Mouse (Mus musculus) adrenal gland, adult 8-10 months (tissue): Measurements from ENCODE around the gene Itga1. TPM values are rescaled to one million over a fixed set of nuclear protein-coding genes. Genes with fewer than 3 reads are reported as not detected.

Source experiments
- DNase-seq: peaks from one replicate; pipeline ENCODE4 v3.0.0; 2022
- total RNA-seq, 4 experiments: library from RNA; stranded (reverse); gene quantifications; 2 replicates each; pipeline ENCODE4 v1.2.4; 2022

Gene Itga1
- total RNA-seq, 4 experiments from 2014 or later = 20.6 to 36.0 (median 29.8) TPM

- DNase-seq = no peak
Measured at GRCm38 (mm10) chr13:115050660-115051559, 50.9 kb downstream of the Itga1 start.

GRCm38 (mm10) chr13:115042652-115043051 is 59.1 kb downstream of the Itga1 start:
- no peak for DNase-seq

- no peak for DNase-seq
Measured at GRCm38 (mm10) chr13:115037304-115037703, 64.5 kb downstream of the Itga1 start.

DNA sequence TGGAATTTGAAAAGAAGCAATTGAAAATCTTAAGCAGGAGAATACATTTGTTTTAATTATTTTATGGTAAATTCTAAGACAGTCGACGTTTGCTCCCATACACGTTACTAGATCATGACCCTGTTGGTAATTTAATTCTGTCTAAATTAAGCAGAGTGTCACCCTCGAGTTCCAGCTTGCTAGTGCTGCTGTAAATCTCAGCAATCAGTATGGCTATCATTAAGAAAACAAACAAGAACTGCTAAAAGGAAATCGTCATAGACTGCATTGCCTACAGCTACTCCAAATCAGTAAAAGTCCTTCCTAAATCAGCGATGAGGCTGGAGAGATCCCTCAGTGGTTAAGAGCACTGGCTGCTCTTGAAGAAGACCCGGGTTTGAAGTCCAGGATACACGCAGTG is 66.4 kb downstream of the Itga1 start:
- DNase-seq = no peak

- no peak for DNase-seq
Measured at GRCm38 (mm10) chr13:115033135-115033534, 68.6 kb downstream of the Itga1 start.

DNA sequence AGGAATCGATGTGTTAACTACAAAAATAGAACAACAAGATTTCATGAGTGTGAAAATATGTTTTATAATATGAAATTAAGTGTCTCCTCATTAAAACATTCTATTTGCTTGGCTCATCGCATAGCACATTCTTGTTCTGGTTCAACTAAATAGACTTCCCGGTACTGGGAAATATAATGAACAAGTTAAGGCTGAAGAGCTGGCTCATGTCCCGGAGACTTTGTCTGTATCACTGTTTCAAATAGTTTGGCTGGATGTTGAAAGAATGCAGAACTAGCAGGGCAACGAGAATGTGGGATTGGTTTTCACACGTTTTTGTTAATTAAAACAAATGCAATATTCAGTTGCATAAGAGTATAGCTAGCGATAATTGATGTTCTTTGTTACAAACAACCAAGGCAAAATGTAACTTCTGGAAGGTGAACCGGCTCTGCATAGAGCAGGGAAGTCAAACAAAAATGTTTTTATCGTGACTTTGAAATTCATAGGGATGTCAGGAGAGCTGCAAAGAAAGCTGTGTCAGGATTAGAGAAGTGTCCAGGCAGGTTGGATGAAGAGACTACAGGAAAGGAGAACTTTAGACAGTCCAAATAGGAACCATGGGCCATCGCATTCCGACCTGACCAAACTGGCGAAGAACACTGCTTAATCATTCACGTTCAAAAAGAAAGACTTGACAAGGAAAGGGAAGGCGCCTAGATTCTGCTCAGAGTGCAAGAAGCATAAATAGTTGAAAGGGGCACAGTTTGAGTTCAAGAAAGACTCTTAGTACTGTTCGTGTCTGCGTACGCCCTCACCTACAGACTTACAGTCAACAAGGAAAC is 70.4 kb downstream of the Itga1 start:
- DNase-seq = no peak

- no peak for DNase-seq
Measured at GRCm38 (mm10) chr13:115025394-115025793, 76.4 kb downstream of the Itga1 start.

- DNase-seq = no peak
Measured at GRCm38 (mm10) chr13:115022117-115022787, 79.5 kb downstream of the Itga1 start.

DNA sequence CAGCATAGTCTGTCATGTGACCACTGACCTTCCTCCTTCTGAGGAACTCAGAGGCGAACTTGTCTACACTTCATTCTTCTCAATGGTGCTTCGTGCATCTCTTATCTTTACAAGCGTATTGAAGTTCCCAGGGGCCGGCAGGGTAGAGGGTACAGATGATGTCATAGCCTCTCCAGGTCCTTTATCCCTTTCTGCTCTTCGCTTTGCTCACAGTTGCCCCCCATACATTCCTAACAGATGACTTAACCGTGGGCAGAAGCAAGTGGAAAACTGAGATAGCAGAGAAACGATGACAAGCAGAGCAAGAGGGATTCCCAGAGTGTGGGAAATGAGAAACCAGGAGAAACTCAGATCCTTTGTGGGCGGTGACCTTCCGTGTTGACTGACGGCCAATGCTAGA is 80.4 kb downstream of the Itga1 start:
- no peak for DNase-seq

DNA sequence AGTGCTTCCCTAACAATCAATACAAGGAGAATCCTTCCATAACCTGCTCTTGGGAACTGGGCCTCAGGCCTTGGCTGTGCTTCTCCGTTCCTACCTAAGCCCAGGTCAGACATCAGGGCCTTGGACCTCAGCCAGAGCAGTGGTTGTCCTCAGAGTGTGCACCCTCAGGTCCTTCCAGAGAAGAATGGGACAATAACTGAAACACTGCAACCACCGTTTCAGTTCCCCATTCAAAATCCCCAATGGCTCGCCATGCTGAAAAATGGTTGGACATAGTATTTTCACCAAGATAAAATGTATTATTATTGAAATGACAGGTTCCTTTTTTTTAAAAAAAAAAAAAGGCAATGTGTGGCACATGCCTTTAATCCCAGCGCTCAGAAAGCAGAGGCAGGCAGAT is 81.0 kb downstream of the Itga1 start:
- no peak for DNase-seq

GRCm38 (mm10) chr13:115017545-115017944 is 84.2 kb downstream of the Itga1 start:
- no peak for DNase-seq

GRCm38 (mm10) chr13:115011547-115011946 is 90.2 kb downstream of the Itga1 start:
- DNase-seq = no peak

GRCm38 (mm10) chr13:115006213-115006835 is 95.4 kb downstream of the Itga1 start:
- DNase-seq = no peak

- DNase-seq = no peak
Measured at GRCm38 (mm10) chr13:115005342-115005741, 96.4 kb downstream of the Itga1 start.

GRCm38 (mm10) chr13:115003444-115004053 is 98.2 kb downstream of the Itga1 start:
- no peak for DNase-seq

GRCm38 (mm10) chr13:115002837-115003236 is 98.9 kb downstream of the Itga1 start:
- DNase-seq = no peak

DNA sequence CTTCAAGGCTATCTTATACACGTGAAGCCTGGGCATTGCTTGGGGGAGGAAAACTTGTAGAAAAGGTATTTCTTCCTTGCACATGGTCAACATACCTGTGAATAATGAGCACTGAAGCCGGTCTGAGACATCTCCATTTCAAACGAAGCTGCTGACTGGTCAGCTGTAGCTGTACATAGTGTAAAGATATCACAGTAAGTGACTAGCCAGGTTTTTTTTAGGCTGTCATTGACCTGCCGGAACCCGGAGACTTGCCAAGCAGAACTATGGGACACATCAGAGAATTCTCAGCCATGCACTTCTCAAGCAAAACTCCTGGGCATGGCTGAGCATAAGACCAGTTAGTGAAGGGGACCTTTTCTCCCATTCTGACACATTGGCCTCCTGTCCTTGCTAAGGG is 99.6 kb downstream of the Itga1 start:
- DNase-seq = no peak

DNA sequence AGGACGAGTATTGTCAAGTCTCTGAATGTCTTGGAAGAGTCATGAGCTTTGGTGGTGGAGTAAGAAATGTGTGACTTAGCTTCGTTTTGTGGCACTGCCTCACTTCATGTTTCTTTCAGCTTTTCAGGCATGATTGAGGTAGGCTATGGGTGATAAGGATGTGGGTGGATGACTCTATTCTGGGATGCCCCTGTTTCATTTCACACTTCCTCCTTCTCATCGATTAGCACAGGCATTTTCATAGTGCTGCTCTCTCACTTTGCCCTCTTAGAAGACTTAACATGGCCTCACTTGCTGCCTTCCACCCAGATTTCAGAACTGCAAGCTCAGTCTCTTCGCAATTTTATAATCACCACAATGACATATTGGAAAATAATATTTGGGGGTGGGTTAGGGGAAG is 102.2 kb downstream of the Itga1 start:
- DNase-seq = no peak

DNA sequence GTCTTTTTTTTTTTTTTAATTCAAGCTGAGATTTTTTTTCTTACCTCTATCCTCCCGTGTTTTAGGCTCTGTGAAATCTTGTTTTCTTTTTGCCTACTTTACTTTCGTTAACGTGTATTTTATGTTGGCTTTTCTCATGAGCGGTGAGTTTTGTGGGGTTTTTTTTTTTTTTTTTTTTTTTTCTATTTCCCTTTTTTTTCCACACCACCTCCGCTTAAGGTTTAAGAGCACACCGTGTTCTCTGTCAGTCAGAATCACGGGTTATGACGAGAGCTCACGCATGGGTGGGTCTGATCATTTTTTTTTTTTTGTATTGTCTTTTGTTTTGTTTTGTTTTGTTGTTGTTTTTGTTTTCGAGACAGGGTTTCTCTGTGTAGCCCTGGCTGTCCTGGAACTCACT is 103.7 kb downstream of the Itga1 start:
- DNase-seq = no peak

GRCm38 (mm10) chr13:114992260-114993014 is 109.3 kb downstream of the Itga1 start:
- DNase-seq = no peak

- no peak for DNase-seq
Measured at GRCm38 (mm10) chr13:114987668-114988067, 114.1 kb downstream of the Itga1 start.
